Mouse (Mus musculus) erythroblast, adult 5-6 weeks (primary cell): ENCODE data around the gene Etfbkmt. TPM values are rescaled to one million over a fixed set of nuclear protein-coding genes. Genes with fewer than 3 reads are reported as not detected.
"Not testable (repeated sequence)": the region's sequence is repeated elsewhere in the genome, so short reads cannot be mapped to it uniquely, and the experiment has no call there.

Source experiments
- ATAC-seq: replicated peaks from 2 replicates; pipeline ENCODE4 v1.8.0; 2016; ENCODE audit warnings: moderate number of reproducible peaks, mild to moderate bottlenecking, moderate TSS enrichment, inconsistent platforms; ENCODE audit not compliant: poor library complexity, low FRiP score, severe bottlenecking
- total RNA-seq, 2 experiments: library from RNA; stranded (forward) in 1 of 2; stranded (reverse) in 1 of 2; fragments of 150-400 nt in 1 of 2; fragments of 200-764, 138-1000 nt in 1 of 2; gene quantifications; 2 replicates each; pipeline versions ENCODE4 v1.2.3 to v1.2.4; 2015 to 2017; ENCODE audit warnings: low replicate concordance in 2 of 2

The Etfbkmt gene
- total RNA-seq, 2 experiments from 2014 or later: 35.9 to 37.7 TPM

DNA sequence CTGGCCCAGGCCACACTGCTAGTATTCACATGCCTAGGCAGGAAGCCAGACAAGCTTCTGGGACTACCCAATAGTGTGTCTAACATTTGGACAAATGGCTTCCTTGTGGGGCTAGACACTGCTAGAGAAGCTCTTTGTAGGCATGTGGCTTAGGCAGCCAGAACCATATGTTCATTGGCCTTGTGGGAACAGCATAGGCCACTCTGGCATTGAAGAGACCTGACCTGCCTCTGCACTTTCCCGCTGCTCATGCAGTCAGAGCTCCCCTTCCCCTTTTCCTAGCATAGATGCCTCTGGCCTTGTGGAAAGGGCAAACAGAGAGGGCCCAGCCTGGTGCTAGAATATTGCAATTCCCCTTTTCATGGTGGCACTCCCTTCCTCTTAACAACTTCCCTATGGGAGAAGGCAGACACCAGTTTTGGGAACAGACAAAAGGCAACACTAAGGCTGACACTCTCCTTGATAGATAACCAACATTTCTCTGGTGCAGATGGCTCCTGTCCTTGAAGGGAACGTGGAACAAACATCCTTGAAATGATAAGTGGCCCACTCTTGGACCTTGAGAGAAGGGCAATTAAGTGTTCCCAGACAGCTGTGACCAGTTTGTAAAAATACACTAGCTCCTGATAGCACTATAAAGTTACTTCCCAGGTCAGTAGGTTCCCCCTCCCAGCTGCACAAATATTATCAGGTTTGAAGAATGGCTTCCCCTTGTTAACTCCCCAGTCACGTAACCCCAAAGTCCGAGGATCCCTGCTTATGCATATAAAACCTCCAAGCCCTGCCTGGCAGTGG, 34.4 kb downstream of the Etfbkmt start:
- no peak for ATAC-seq

DNA sequence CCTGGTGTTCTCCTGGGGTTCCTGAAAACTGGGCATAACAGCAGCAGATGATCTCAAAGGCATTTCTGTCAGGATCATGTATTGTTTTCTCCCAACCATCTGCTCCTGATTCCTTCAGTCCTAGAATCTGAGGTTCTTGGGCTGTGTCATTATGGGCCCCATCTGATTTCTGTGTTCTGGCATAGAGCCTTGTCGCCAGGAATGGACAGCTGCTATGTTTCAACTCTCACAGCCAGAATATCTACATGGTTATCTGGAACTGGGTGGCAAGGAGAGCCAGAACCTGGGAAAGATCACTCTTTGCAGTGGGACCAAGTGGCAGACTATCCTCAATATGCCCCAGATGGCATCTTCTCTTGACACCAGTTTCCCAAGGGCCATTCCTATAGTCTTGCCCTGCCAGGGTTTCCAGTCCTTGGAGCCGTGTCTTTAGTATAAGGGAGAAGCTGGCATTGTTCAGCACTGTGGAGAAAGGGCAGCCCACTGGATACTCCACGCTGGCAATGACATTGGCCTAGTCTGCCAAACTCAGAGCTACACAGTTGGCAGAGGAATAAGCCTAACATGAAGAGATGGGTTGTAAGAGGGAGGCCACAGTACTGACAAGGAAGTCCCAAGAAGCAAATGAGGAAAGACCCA, 35.4 kb downstream of the Etfbkmt start:
- no peak for ATAC-seq

DNA sequence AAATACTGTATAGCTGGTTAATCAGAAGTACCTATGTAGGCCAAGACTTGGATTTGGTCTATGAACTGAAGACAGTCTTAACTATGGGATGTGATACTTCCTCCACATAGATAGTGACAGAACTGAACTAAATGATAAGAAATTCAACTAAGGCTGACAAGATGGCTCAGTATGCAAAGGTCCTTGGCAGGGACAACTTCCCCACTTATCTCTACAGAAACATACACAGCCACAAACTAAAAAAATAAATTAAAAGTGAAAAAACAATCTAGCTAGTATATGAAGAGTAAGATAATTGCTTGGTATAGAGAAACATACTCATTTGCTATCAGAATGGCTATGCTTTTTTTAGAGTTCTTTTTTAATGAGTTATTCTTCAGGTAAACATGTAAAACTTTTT, 39.4 kb downstream of the Etfbkmt start:
- no peak for ATAC-seq

DNA sequence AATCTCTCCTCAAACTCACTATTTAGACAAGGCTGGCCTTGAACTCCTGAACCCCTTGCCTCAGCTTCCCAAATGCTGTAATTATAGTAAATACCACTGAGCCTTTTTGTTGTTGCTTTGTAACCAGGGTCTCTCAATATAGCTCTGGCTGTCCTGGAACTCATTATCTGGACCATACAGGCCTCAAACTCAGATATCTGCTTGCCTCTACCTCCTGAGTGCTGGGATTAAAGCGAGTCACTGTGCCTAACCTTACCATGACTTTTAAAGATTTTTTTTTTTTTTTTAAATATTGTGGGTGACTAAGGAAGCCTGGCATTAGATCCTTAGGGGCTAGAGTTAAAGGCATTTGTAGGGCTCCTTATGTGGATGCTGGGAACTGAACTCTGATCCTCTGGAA, 44.4 kb downstream of the Etfbkmt start:
- ATAC-seq: 0 out of 2 replicates have a peak, but pooled peaks have one; percentile 9

DNA sequence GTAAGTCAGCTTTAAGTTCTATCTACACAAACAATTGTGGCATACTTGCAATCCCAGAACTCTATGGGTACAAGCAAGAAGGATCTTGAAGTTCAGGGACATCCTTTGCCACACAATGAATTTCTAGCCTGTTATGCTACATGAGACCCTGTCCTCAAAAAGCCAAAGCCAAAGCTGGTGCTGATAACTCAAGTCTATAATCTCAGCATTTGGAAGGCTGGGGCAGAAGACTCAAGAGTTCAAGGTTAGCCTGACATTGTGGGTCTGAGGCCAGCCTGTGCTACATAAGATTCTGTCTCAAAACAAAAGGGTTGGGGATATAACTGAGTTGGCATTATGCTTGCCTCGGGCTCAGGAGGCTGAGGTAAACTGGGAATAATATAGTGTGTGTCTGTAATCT, 47.7 kb downstream of the Etfbkmt start:
- ATAC-seq: no peak

DNA sequence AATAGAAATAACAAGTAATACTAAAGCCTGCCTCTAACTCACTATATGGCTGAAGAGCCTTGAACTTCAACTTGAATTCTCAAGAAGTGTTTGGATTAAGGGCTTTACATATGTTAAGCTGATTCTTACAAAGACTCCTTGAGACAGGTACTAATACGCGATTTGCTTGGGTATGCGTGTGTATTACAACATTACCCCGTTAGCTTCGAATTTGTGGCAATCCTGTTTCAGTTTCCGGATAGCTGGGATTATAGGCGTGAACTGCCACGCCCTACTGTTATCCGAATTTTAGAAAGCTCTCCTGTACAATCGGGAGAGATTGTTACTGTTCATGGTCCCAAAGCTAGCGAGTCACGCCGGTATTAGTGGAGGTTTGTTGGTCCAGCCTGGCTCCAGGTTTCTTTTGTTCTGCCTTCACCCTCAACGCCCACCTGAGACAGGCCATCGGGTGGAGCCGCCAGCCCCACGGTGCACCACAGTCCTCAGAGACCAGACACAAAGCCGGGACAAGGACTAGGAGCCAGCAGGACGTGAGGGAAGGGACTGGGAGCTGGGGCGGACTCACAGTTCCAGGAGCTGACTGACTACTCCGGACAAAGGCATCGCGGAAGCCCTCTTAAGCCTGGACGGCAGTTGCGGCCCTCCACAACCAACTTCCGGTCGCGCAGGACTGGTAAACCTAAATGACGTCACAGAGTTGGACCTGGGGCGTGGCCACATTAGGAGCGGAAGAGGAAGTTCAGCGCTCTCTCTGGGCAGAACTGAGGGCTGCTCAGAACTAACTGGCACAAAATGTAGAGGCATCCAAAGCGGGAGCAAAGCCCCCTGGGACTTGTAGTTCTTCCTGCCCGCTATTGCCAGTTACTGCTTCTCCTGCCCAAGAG, 48.6 kb downstream of the Etfbkmt start, which contains the start of gene Amn1:
Amn1 (minus strand) TSS at position 672 of the 884 bp plus-strand sequence.
- peak; percentile 86 for ATAC-seq

DNA sequence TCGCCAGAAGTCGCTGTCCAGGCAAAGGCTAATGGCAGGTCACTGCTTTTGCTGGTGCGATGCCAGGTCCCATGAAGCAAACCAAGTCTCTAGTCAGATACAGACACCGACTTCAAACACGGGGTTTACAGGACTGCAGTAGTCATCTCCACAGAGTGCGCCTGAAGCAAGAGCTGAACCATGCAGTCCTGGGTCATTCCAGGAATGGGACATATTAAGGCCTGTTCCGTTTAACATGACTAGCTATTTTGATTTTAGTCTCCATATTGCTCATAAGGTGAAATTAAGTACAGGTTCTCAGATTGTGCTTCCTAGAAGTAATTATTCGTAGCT, 49.2 kb downstream of the Etfbkmt start:
- ATAC-seq: no peak

DNA sequence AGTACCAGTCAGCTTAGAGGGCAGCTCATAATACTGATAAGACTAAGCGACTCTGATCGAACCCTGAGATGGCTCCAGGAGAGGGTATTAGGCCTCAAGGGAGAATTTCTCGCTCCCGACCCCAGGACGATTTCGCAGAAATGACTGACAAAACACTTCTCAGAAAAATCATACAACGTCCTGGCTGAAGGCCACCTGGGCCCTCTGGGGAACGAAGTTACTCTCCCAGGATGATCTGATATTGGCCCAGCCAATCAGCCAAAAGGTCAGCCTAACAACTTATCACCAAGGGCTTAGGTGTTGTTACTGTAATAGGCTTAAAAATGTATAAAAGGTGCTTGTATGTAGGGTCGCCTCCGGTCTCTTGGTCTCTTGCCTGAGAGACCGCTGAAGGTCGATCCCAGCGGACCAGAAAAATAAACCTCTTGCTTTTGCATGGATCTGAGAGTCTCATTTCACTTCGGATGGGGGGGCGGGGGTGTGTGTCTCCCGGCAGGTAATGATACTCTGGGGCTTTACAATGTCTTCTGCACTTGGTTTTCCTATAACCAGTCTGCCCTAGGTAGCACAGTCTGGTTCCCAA, 49.8 kb downstream of the Etfbkmt start:
- ATAC-seq: no peak

DNA sequence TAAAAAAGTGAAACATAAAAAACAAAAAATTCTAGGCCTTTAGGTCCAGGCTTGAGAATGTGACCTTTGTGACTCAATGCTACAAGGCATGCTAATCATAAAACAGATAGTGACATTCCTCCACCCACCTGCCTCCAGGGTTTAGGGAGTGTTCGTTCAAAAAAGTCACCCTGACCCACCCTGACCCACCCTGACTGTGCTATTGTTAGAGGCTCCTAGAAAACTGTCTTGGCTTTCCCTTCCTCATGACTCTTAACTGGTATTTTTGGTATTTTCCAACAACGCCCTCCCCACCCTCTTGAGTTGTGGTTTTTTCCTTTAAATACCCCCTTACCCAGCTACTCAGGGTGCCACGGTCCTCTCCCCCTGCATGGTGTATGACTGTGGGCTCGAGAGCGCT, 52.3 kb downstream of the Etfbkmt start:
- not testable (repeated sequence) for ATAC-seq

DNA sequence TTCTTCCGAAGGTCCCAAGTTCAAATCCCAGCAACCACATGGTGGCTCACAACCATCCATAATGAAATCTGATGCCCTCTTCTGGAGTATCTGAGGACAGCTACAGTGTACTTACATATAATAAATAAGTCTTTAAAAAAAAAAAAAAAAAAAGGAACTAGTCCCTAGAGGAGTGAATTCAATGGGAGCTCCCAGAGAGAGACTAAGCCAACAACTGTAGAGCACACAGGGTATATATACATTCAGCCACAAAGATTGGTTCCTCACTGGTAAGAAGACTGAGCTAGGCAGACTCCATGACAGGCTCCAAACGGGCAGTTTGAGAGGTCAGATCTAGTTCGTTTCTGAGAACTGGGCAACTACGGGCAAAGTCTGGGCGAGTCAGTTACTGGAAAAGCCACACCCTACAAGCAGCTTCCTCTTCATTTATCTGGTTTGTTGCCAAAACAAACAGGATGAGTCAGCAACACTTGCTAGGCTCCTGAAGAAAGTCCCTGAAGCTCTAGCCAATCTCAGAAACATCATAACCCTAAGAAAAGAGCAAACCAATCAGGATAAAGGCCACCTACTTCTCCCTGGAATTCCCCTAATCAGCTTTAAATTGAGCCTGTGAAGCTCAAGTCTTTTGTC, 53.7 kb downstream of the Etfbkmt start:
- peak; percentile 90 for ATAC-seq

DNA sequence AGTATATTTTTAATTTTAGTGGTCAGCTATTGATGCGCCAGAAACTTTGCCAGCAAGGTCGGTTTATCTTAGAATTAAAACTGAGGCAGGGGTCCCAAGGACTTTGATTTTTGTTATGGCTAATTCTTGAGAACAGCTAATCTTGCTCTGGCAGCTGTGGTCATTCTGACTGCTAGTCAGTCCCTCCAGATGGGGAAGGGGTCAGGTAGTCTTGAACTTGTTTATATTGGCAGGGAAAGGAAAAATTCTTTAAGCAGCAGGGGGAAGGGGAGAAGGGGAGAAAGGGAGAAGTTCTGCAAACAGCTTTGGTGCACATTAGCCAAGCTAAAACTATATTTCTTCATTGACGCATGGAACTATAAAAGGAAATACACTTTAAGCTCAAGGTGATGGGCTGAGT, 57.5 kb downstream of the Etfbkmt start:
- ATAC-seq: no peak

DNA sequence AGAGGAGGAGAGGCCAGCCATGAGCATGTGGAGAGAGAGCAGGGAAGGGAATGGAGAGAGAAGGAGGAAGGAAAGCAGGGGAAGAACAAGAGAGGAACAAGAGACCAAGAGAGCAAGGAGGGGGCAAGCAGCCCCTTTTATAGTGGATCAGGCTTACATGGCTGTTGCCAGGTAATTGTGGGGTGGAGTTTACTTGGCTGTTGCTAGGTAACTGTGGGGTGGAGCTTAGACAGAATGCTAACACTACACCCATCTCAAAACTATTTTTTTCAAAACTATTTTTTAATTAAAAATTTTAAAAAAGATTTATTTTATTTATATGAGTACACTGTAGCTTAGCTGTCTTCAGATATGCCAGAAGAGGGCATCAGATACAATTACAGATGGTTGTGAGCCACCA, 58.9 kb downstream of the Etfbkmt start:
- no peak for ATAC-seq

Other genes with a start within 250 kb of the Etfbkmt start
- 3.1 TPM in 1 of 2 replicates, not detected in the other for gene Caprin2, start 243.6 kb upstream of the Etfbkmt start, total RNA-seq (2015; ENCODE audit: low replicate concordance)
- gene Caprin2, start 243.6 kb upstream of the Etfbkmt start, total RNA-seq (2017; ENCODE audit: low replicate concordance): 3.1 and 4.0 TPM in 2 replicates
- gene Sinhcaf, start 193.4 kb upstream of the Etfbkmt start, total RNA-seq (2015; ENCODE audit: low replicate concordance): 4.6 and 9.0 TPM in 2 replicates
- 9.0 and 12.8 TPM in 2 replicates for gene Sinhcaf, start 193.4 kb upstream of the Etfbkmt start, total RNA-seq (2017; ENCODE audit: low replicate concordance)
- not detected in 2 replicates for gene Dennd5b, start 38.2 kb upstream of the Etfbkmt start, total RNA-seq (2015; ENCODE audit: low replicate concordance)
- gene Dennd5b, start 38.2 kb upstream of the Etfbkmt start, total RNA-seq (2017; ENCODE audit: low replicate concordance): 0.42 and 0.68 TPM in 2 replicates
- not detected in 2 replicates for gene Gm10203, start 9.7 kb upstream of the Etfbkmt start, total RNA-seq (2015; ENCODE audit: low replicate concordance)
- not detected in 2 replicates for gene Gm10203, start 9.7 kb upstream of the Etfbkmt start, total RNA-seq (2017; ENCODE audit: low replicate concordance)
- 19.4 and 26.5 TPM in 2 replicates for gene Amn1, start 48.9 kb downstream of the Etfbkmt start, total RNA-seq (2015; ENCODE audit: low replicate concordance)
- 11.9 and 14.4 TPM in 2 replicates for gene Amn1, start 48.9 kb downstream of the Etfbkmt start, total RNA-seq (2017; ENCODE audit: low replicate concordance)
- 232 and 275 TPM in 2 replicates for gene Resf1, start 169.6 kb downstream of the Etfbkmt start, total RNA-seq (2015; ENCODE audit: low replicate concordance)
- 271 and 321 TPM in 2 replicates for gene Resf1, start 169.6 kb downstream of the Etfbkmt start, total RNA-seq (2017; ENCODE audit: low replicate concordance)